Mouse (Mus musculus) T-cell, adult 66 days (primary cell): ENCODE measurements around the gene Lap3. TPM values are rescaled to one million over a fixed set of nuclear protein-coding genes. Genes with fewer than 3 reads are reported as not detected.

Source experiments
- total RNA-seq, 2 experiments: library from RNA; stranded (reverse); gene quantifications; 3 replicates in 1 of 2; 4 replicates in 1 of 2; pipeline ENCODE4 v1.2.4; 2023

The Lap3 gene
- 10 to 100 TPM; 24.4 to 28.7 TPM for total RNA-seq

GRCm38 (mm10) chr5:45493191-45494092 is at the start of gene Lap3:
Gene Lap3 (plus strand): TSS chr5:45493374.

GRCm38 (mm10) chr5:45449831-45450716 is 43.1 kb upstream of the Lap3 start, which contains the start of gene Qdpr:
Gene Qdpr (minus strand): TSS chr5:45450236.

GRCm38 (mm10) chr5:45453451-45453850 is 39.7 kb upstream of the Lap3 start, which contains the start of gene Clrn2:
Gene Clrn2 (plus strand): TSS chr5:45453751.

GRCm38 (mm10) chr5:45519960-45520808 is 27.0 kb downstream of the Lap3 start, which contains the start of gene Med28:
Gene Med28 (plus strand): TSS chr5:45520229.

Other genes with a start within 250 kb of the Lap3 start
- gene Qdpr, start 43.1 kb upstream of the Lap3 start, total RNA-seq = 10 to 100 TPM; 42.4 to 44.8 TPM
- gene Clrn2, start 39.6 kb upstream of the Lap3 start, total RNA-seq = not detected
- gene Med28, start 26.9 kb downstream of the Lap3 start, total RNA-seq = 100 to 1,000 TPM in 1 of 2 experiments, 10 to 100 TPM in 1; 98.7 to 110 TPM
- gene Fam184b, start 146.2 kb downstream of the Lap3 start, total RNA-seq = 1 to 10 TPM in 1 of 2 experiments, under 1 TPM in 1; 0.59 to 1.4 TPM
- gene Ncapg, start 176.5 kb downstream of the Lap3 start, total RNA-seq = 1 to 10 TPM in 1 of 2 experiments, under 1 TPM in 1; 0.65 to 4.0 TPM